Mouse (Mus musculus) midbrain, embryonic 12.5 days (tissue): Measurements from ENCODE around the gene Atp5j2. TPM values are rescaled to one million over a fixed set of nuclear protein-coding genes. Genes with fewer than 3 reads are reported as not detected.

Experiments
- ATAC-seq: fragments of 200-750 bp; cut with Nextera tagmentation; 2 replicates; pipeline ENCODE4 v1.8.0; 2017; ENCODE audit warnings: low read depth, moderate TSS enrichment, moderate library complexity; ENCODE audit not compliant: low FRiP score
- H3K27ac ChIP-seq: fragments of 300-500 bp; sonication (generic); replicated peaks from 2 replicates; pipeline ENCODE4 v1.5.1; 2016; ENCODE audit warnings: mild to moderate bottlenecking
- H3K27me3 ChIP-seq: fragments of 300-500 bp; sonication (generic); 2 replicates; pipeline ENCODE4 v1.6.1; 2016; ENCODE audit warnings: mild to moderate bottlenecking
- H3K36me3 ChIP-seq: fragments of 300-500 bp; sonication (generic); 2 replicates; pipeline ENCODE4 v1.6.1; 2016
- H3K4me1 ChIP-seq: fragments of 300-500 bp; sonication (generic); 2 replicates; pipeline ENCODE4 v1.6.1; 2016
- H3K4me2 ChIP-seq: fragments of 300-500 bp; sonication (generic); replicated peaks from 2 replicates; pipeline ENCODE4 v1.6.1; 2016; ENCODE audit warnings: mild to moderate bottlenecking, moderate library complexity
- H3K4me3 ChIP-seq: fragments of 300-500 bp; sonication (generic); 2 replicates; pipeline ENCODE4 v1.5.1; 2016; ENCODE audit warnings: mild to moderate bottlenecking
- H3K9ac ChIP-seq: fragments of 300-500 bp; sonication (generic); replicated peaks from 2 replicates; pipeline ENCODE4 v1.6.1; 2016; ENCODE audit warnings: mild to moderate bottlenecking, moderate library complexity
- H3K9me3 ChIP-seq: fragments of 300-500 bp; sonication (generic); 2 replicates; pipeline ENCODE4 v1.6.1; 2016; ENCODE audit warnings: mild to moderate bottlenecking
- WGBS: fragments of 180-500 bp; shearing (Covaris S2); methylation state at CpG from one replicate; pipeline ENCODE4 v1.1.7; 2016; 5-methylcytosine and 5-hydroxymethylcytosine counted together
- polyA plus RNA-seq: library from polyadenylated mRNA; unstranded; fragments of >200 nt; fragmentation: Nextera tagmentation; extraction: Ambion mirVana; gene quantifications from 2 replicates; pipeline ENCODE4 v1.2.1, GENCODE M21; 2016

The Atp5j2 gene
- polyA plus RNA-seq, 1 experiment from 2014 or later: 533 TPM

- Histone ChIP-seq H3K4me1 (no peaks in the 10 kb centered on the region), H3K36me3 (peaks cover 94% of the 10 kb centered on the region), H3K27me3 (no peaks in the 10 kb centered on the region), H3K4me2 (no peak overlapping the region), H3K9ac (no peak overlapping the region), H3K27ac (no peak overlapping the region), H3K9me3 (no peaks in the 10 kb centered on the region), H3K4me3 (no peak overlapping the region)
- WGBS: 93% methylated on average over 6 of the region's 6 CpGs
- no peak for ATAC-seq
These were observed 42.6 kb downstream of the Atp5j2 start for GRCm38 (mm10) chr5:145149294-145149693.

DNA sequence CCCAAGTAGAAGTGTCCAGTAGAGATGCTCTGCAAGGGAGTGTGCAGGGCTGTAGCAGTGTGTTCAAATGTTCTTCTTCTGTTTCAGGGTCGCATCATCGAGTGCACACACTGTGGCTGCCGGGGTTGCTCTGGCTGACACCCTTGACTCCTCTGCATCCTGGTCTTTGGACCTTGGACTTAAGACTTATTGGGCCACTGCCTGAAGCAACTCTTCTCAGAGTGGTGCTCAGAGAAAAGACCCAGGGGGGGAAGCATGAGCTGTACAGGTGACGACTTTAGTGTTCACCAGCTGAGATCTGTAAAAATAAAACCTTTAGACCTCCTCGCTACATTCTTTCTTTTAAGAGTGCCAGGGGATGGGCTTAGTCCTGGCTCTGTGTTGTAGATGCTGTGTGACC lies 44.1 kb downstream of the Atp5j2 start:
- no peak for ATAC-seq
- Histone ChIP-seq H3K4me2 (no peak overlapping the region), H3K27me3 (no peaks in the 10 kb centered on the region), H3K4me1 (no peaks in the 10 kb centered on the region), H3K4me3 (no peak overlapping the region), H3K27ac (no peak overlapping the region), H3K9me3 (no peaks in the 10 kb centered on the region), H3K9ac (no peak overlapping the region), H3K36me3 (peaks cover 98% of the 10 kb centered on the region)
- 92% methylated on average over 5 of the region's 5 CpGs for WGBS

DNA sequence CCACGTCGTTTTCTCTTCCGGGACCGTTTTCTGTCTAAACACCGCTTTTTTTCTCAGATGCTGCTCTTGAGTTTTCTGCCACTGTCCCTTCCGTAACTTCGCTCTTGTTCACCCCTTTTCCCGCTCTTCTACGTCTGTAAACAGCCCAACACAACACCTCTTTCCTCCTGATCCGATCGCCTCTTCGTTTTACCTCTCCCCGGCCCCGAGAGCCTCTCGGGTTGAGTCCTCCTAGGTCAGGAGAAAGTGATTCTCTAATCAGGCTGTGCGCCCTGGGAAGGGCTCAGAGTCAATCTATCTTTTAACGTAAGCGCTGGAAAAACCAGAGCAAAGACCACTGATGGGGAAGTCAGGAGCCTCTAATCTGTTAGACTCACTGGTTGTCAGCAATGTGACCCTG lies 51.3 kb downstream of the Atp5j2 start:
- under 1% methylated on average over 18 of the region's 18 CpGs for WGBS
- Histone ChIP-seq H3K9ac (peak overlapping the region; percentile 91), H3K36me3 (peaks cover 60% of the 10 kb centered on the region), H3K4me3 (peak overlapping the region; percentile 94), H3K9me3 (no peaks in the 10 kb centered on the region), H3K27ac (peak overlapping the region; percentile 82), H3K4me1 (peaks cover 27% of the 10 kb centered on the region), H3K4me2 (peak overlapping the region; percentile 93), H3K27me3 (no peaks in the 10 kb centered on the region)
- no peak for ATAC-seq

- Histone ChIP-seq H3K4me2 (peak within 1 kb of the TSS; percentile 93), H3K36me3 (peaks cover 58% of the 10 kb centered on the region), H3K4me1 (peaks cover 27% of the 10 kb centered on the region), H3K27ac (peak within 1 kb of the TSS; percentile 82), H3K4me3 (peak within 1 kb of the TSS; percentile 94), H3K9ac (peak within 1 kb of the TSS; percentile 91), H3K27me3 (no peaks in the 10 kb centered on the region), H3K9me3 (no peaks in the 10 kb centered on the region)
- ATAC-seq: peak; percentile 95
- WGBS: under 1% methylated on average over 82 of the region's 84 CpGs
These were observed 52.0 kb downstream of the Atp5j2 start, which contains the start of the genes Pdap1 and Bud31 for GRCm38 (mm10) chr5:145139571-145140519. TSS of gene Pdap1 (minus strand) at chr5:145140238. TSS of gene Bud31 (plus strand) at chr5:145140362.

DNA sequence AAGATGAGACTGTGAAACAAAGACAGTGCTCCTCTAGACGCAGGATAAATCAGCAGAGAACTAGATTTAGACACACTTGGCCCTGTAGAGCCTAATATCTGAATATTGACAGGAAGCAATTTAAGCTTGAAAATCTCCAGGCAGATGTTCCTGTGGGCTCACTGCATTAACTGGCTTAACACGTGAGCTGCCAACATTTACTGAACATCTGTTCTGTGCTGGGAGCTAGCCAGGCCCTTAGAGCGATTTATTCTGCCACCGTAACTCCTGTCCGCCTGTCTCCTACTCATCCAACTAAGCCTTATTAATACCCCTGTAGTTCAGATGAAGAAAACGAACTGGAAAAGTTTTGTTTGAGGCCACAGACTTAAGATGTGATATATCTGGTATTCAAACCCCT lies 53.0 kb downstream of the Atp5j2 start:
- Histone ChIP-seq H3K9ac (peak overlapping the region; percentile 91), H3K27me3 (no peaks in the 10 kb centered on the region), H3K36me3 (peaks cover 58% of the 10 kb centered on the region), H3K4me3 (peak overlapping the region; percentile 94), H3K4me2 (peak overlapping the region; percentile 93), H3K9me3 (no peaks in the 10 kb centered on the region), H3K27ac (no peak overlapping the region), H3K4me1 (peaks cover 27% of the 10 kb centered on the region)
- ATAC-seq: no peak
- WGBS: 19% methylated on average over 6 of the region's 6 CpGs

Other genes with a start within 250 kb of the Atp5j2 start
- 28.3 and 31.8 TPM in 2 replicates for gene Smurf1, start 226.2 kb downstream of the Atp5j2 start, polyA plus RNA-seq
- gene Gm4871, start 159.3 kb downstream of the Atp5j2 start, polyA plus RNA-seq: not detected in 2 replicates
- gene 1700018F24Rik, start 149.1 kb downstream of the Atp5j2 start, polyA plus RNA-seq: not detected in 2 replicates
- gene Arpc1a, start 108.2 kb downstream of the Atp5j2 start, polyA plus RNA-seq: 176 and 186 TPM in 2 replicates
- not detected in 2 replicates for gene Kpna7, start 108.0 kb downstream of the Atp5j2 start, polyA plus RNA-seq
- gene Arpc1b, start 77.8 kb downstream of the Atp5j2 start, polyA plus RNA-seq: 69.2 and 82.3 TPM in 2 replicates
- 131 and 138 TPM in 2 replicates for gene Pdap1, start 51.8 kb downstream of the Atp5j2 start, polyA plus RNA-seq
- gene Bud31, start 51.7 kb downstream of the Atp5j2 start, polyA plus RNA-seq: 228 and 230 TPM in 2 replicates
- 22.7 and 23.3 TPM in 2 replicates for gene Ptcd1, start 25.0 kb downstream of the Atp5j2 start, polyA plus RNA-seq
- 65.1 and 65.4 TPM in 2 replicates for gene Cpsf4, start 24.8 kb downstream of the Atp5j2 start, polyA plus RNA-seq
- 10.9 TPM in 2 replicates for gene Zkscan14, start 9.8 kb upstream of the Atp5j2 start, polyA plus RNA-seq
- gene Zkscan5, start 12.5 kb upstream of the Atp5j2 start, polyA plus RNA-seq: 21.0 and 21.1 TPM in 2 replicates
- gene Zfp655, start 39.7 kb upstream of the Atp5j2 start, polyA plus RNA-seq: 43.4 and 45.9 TPM in 2 replicates
- gene Zscan25, start 88.4 kb upstream of the Atp5j2 start, polyA plus RNA-seq: 0.71 and 1.1 TPM in 2 replicates
- not detected in 2 replicates for gene Cyp3a57, start 153.2 kb upstream of the Atp5j2 start, polyA plus RNA-seq